ENCODE assay signal across 13 mouse cellular contexts in the genomic region with DNA sequence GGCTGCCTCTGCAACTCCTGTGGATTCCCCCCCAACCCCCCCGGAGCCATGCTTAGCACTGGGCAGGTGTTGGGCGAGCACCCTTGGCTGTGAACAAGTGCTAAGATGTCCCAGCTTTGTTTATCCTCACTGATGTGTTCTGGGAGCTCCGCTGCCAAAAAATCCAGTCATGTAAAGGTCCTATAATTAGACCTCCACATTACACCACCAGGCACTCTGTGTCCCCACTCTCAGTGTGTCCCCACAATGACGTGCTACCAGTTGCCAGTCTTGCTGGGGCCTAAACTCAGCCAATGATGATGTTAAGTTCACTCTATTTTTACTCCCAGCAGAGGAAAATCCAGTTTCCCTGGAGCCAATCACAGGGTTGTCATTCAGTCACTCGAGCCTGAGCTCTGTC. TPM values are rescaled to one million over a fixed set of nuclear protein-coding genes. Genes with fewer than 3 reads are reported as not detected.
A peak's percentile ranks its signal among the peaks of the same experiment; 100 is the strongest.
DNase-seq lines count a peak whose midpoint lies in the region; ATAC-seq and TF ChIP-seq lines count a peak whose summit lies in the region.
"Had no signal": no experiment of that assay in that cellular context is flagged by ENCODE, and none has a peak within 500 bp of the region (broad histone marks: within the 10 kb centered on the region; RNA-seq: fewer than 3 reads in every experiment).

No protein-coding gene starts in this region.

- H3K4me3 ChIP-seq in heart, embryonic 13.5 days, result no peak overlapping the region
- no peak overlapping the region for H3K4me3 ChIP-seq in left cerebral cortex, adult 2 months
- H3K4me3 ChIP-seq: embryonic facial prominence, embryonic 13.5 days; kidney, embryonic 15.5 days; liver, embryonic 12.5 days; neural tube, embryonic 13.5 days had no signal

- no peak for TF ChIP-seq CTCF in brain, embryonic 14.5 days (IDR thresholded peaks at IDR 0.05; ENCODE audit: borderline replicate concordance, extremely low read depth, insufficient read depth, insufficient read length)
- TF ChIP-seq CTCF in left cerebral cortex, adult 2 months (IDR thresholded peaks at IDR 0.05), result no peak

- no peak overlapping the region for H3K9ac ChIP-seq in heart, embryonic 13.5 days
- H3K9ac ChIP-seq: embryonic facial prominence, embryonic 13.5 days; kidney, embryonic 15.5 days; liver, embryonic 12.5 days; neural tube, embryonic 13.5 days had no signal

- peaks cover 33% of the 10 kb centered on the region for H3K4me1 ChIP-seq in heart, embryonic 13.5 days
- H3K4me1 ChIP-seq: embryonic facial prominence, embryonic 13.5 days; kidney, embryonic 15.5 days; liver, embryonic 12.5 days; neural tube, embryonic 13.5 days had no signal

- peak overlapping the region; percentile 82 for H3K27ac ChIP-seq in heart, embryonic 13.5 days (replicated peaks)
- H3K27ac ChIP-seq in left cerebral cortex, adult 2 months, result no peak overlapping the region
- H3K27ac ChIP-seq: embryonic facial prominence, embryonic 13.5 days; kidney, embryonic 15.5 days; liver, embryonic 12.5 days; neural tube, embryonic 13.5 days had no signal

- no peak for TF ChIP-seq POLR2A in brain, embryonic 14.5 days (IDR thresholded peaks at IDR 0.05; ENCODE audit: borderline replicate concordance, extremely low read depth, insufficient read depth, insufficient read length, poor library complexity, severe bottlenecking)

- no peaks in the 10 kb centered on the region for H3K9me3 ChIP-seq in heart, embryonic 13.5 days
- H3K9me3 ChIP-seq: embryonic facial prominence, embryonic 13.5 days; kidney, embryonic 15.5 days; liver, embryonic 12.5 days; neural tube, embryonic 13.5 days had no signal

- intact Hi-C loops in left cerebral cortex, adult 2 months (cut with DNase I), result loop anchor here (1.0 to 10.0 kb wide), 6 partner anchors 41 to 916 kb away; no protein-coding TSS in a partner anchor

- no peak overlapping the region for H3K4me2 ChIP-seq in heart, embryonic 13.5 days
- H3K4me2 ChIP-seq: embryonic facial prominence, embryonic 13.5 days; kidney, embryonic 15.5 days; liver, embryonic 12.5 days; neural tube, embryonic 13.5 days had no signal

- DNase-seq in brain, embryonic 14.5 days (ENCODE audit: low read depth), result peak; percentile 64
- DNase-seq in frontal cortex, adult 2 months (ENCODE audit: extremely low spot score in 1 of 2, low spot score in 1 of 2), result peak; percentile 69 to 75
- DNase-seq in left cerebral cortex, adult 2 months (ENCODE audit: extremely low spot score in 1 of 2, low spot score in 2 of 2), result peak; percentile 22 to 46
- DNase-seq in thymus, postnatal 36 days, result no peak
- no peak for DNase-seq in cerebellum, postnatal 4 days (ENCODE audit: low spot score in 2 of 2)
- DNase-seq in c-Kit-positive CD71-positive TER-119-positive erythroid progenitor cells, embryonic 14.5 days (ENCODE audit: low spot score), result no peak
- DNase-seq in liver, result no peak
- DNase-seq: cerebellum, adult 11 months had no signal

- peak; percentile 71 for ATAC-seq in heart, embryonic 13.5 days (ENCODE audit: extremely low read depth, insufficient number of reproducible peaks, low FRiP score, low TSS enrichment)
- ATAC-seq: liver, embryonic 12.5 days had no signal

- 30% methylated on average over 5 of the region's 5 CpGs for WGBS in heart, embryonic 13.5 days

- 0 out of 2 replicates have a peak, but pooled peaks cover 3% of the 10 kb centered on the region for H3K27me3 ChIP-seq in heart, embryonic 13.5 days (replicated peaks)
- H3K27me3 ChIP-seq: embryonic facial prominence, embryonic 13.5 days; kidney, embryonic 15.5 days; liver, embryonic 12.5 days; neural tube, embryonic 13.5 days had no signal

- H3K36me3 ChIP-seq in heart, embryonic 13.5 days, result no peaks in the 10 kb centered on the region
- H3K36me3 ChIP-seq: embryonic facial prominence, embryonic 13.5 days; kidney, embryonic 15.5 days; liver, embryonic 12.5 days; neural tube, embryonic 13.5 days had no signal

RNA-seq across cellular contexts. Expression of a gene that starts 38.3 kb away (rescaled TPM):
- polyA plus RNA-seq in brain, embryonic 14.5 days (2012; rRNA removed), result 70.1 and 84.7 TPM in 2 replicates
- 131 and 155 TPM in 2 replicates for polyA plus RNA-seq in frontal cortex, adult 2 months (2012; rRNA removed)
- 187 and 209 TPM in 2 replicates for polyA plus RNA-seq in heart, embryonic 13.5 days (2015; fragmentation: Nextera tagmentation; extraction: Ambion mirVana)
- 10 to 100 TPM; 95.8 to 98.3 TPM for total RNA-seq in left cerebral cortex, adult 2 months (2021)

Comparison
In these comparisons a context has a peak if more than half of its experiments do, and no peak if none do; other contexts are left out.
1. DNase-seq: peak in brain, embryonic 14.5 days (single experiment), frontal cortex, adult 2 months (2 of 2) and left cerebral cortex, adult 2 months (2 of 2); none in thymus, postnatal 36 days (0 of 2), cerebellum, postnatal 4 days (0 of 2), c-Kit-positive CD71-positive TER-119-positive erythroid progenitor cells, embryonic 14.5 days (single experiment) and liver (single experiment).